Mouse (Mus musculus) intestine, postnatal 0 days (tissue): ENCODE data around the gene Ptcd2. TPM values are rescaled to one million over a fixed set of nuclear protein-coding genes. Genes with fewer than 3 reads are reported as not detected.

ENCODE experiments used
- ATAC-seq: fragments of 200-750 bp; cut with Nextera tagmentation; 2 replicates; pipeline ENCODE4 v1.8.0; 2017; ENCODE audit warnings: mild to moderate bottlenecking, moderate TSS enrichment, moderate library complexity
- H3K27ac ChIP-seq: fragments of 300-500 bp; sonication (generic); 2 replicates; pipeline ENCODE4 v1.5.1; 2014; ENCODE audit warnings: mild to moderate bottlenecking, low read depth, low read length, moderate library complexity
- H3K27me3 ChIP-seq: fragments of 300-500 bp; sonication (generic); replicated peaks from 2 replicates; pipeline ENCODE4 v1.6.1; 2014; ENCODE audit warnings: low read length, mixed read lengths; ENCODE audit not compliant: control insufficient read depth, insufficient read depth
- H3K36me3 ChIP-seq: fragments of 300-500 bp; sonication (generic); 2 replicates; pipeline ENCODE4 v1.6.1; 2014; ENCODE audit warnings: mild to moderate bottlenecking, moderate library complexity; ENCODE audit not compliant: control insufficient read depth, insufficient read depth
- H3K4me1 ChIP-seq: fragments of 300-500 bp; sonication (generic); replicated peaks from 2 replicates; pipeline ENCODE4 v1.6.1; 2014; ENCODE audit warnings: antibody characterized with exemption, low read length, mixed read lengths; ENCODE audit not compliant: control insufficient read depth, insufficient read depth
- H3K4me2 ChIP-seq: fragments of 300-500 bp; sonication (generic); replicated peaks from 2 replicates; pipeline ENCODE4 v1.6.1; 2014; ENCODE audit warnings: low read depth, mild to moderate bottlenecking, moderate library complexity
- H3K4me3 ChIP-seq: fragments of 300-500 bp; sonication (generic); 2 replicates; pipeline ENCODE4 v1.5.1; 2014; ENCODE audit warnings: low read depth, low read length
- H3K9ac ChIP-seq: fragments of 300-500 bp; sonication (generic); 2 replicates; pipeline ENCODE4 v1.6.1; 2014; ENCODE audit warnings: mild to moderate bottlenecking, low read depth, low read length
- H3K9me3 ChIP-seq: fragments of 300-500 bp; sonication (generic); 2 replicates; pipeline ENCODE4 v1.6.1; 2016; ENCODE audit warnings: mixed run types; ENCODE audit not compliant: control insufficient read depth
- CTCF ChIP-seq: sonication (generic); IDR thresholded peaks from 2 replicates; pipeline ENCODE4 v1.5.1; 2016; ENCODE audit warnings: low read depth, mild to moderate bottlenecking, control low read depth, antibody characterized with exemption, moderate library complexity
- WGBS: fragments of 180-500 bp; shearing (Covaris S2); extraction: QIAGEN DNeasy Blood & Tissue Kit; methylation state at CpG from one replicate; pipeline ENCODE4 v1.1.7; 2014; 5-methylcytosine and 5-hydroxymethylcytosine counted together
- polyA plus RNA-seq: library from polyadenylated mRNA; unstranded; fragments of >200 nt; fragmentation: Nextera tagmentation; extraction: Ambion mirVana; gene quantifications from 2 replicates; pipeline ENCODE4 v1.2.1, GENCODE M21; 2015

The Ptcd2 gene
- polyA plus RNA-seq, 1 experiment from 2014 or later: 28.5 TPM

DNA sequence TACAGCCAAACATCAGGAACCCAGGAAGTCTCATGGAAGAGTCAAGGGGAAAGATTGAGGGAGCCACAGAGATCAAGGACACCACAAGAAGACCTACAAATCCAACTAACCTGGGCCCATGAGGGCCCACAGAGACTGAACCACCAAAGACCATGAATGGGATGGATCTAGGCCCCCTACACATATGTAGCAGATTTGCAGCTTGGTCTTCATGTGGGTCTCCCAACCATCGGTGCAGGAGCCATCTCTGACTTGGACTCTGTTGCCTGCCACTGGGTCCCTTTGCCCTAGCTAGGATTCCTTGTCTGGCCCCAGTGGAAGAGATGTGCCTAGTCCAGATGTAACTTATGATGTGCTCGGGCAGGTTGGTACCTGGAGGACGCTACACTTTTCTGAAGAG, 72.5 kb downstream of the Ptcd2 start:
- 98% methylated on average over 3 of the region's 3 CpGs for WGBS
- H3K4me3 ChIP-seq: no peak overlapping the region
- TF ChIP-seq CTCF: no peak
- H3K36me3 ChIP-seq: no peaks in the 10 kb centered on the region
- H3K9me3 ChIP-seq: no peaks in the 10 kb centered on the region
- no peak for ATAC-seq
- no peak overlapping the region for H3K9ac ChIP-seq
- H3K27me3 ChIP-seq: no peaks in the 10 kb centered on the region
- no peaks in the 10 kb centered on the region for H3K4me1 ChIP-seq
- H3K4me2 ChIP-seq: no peak overlapping the region
- no peak overlapping the region for H3K27ac ChIP-seq

Other genes starting within 250 kb of the Ptcd2 start
- gene Zfp366, start 159.9 kb downstream of the Ptcd2 start, polyA plus RNA-seq: 0.38 and 0.39 TPM in 2 replicates
- 17.2 and 17.4 TPM in 2 replicates for gene Mrps27, start 81 bp upstream of the Ptcd2 start, polyA plus RNA-seq
- 43.7 and 47.7 TPM in 2 replicates for gene Map1b, start 171.8 kb upstream of the Ptcd2 start, polyA plus RNA-seq